Mouse (Mus musculus): ENCODE results near the gene Kat6b. TPM values are rescaled to one million over a fixed set of nuclear protein-coding genes. Genes with fewer than 3 reads are reported as not detected.
A peak's percentile ranks its signal among the peaks of the same experiment; 100 is the strongest.

The Kat6b gene
- polyA plus RNA-seq, 1 experiment from 2014 or later = 7.2 TPM

- Histone ChIP-seq H3K9me3 (replicated peaks; ENCODE audit: low read length) (no peaks in the 10 kb centered on the region), H3K27me3 (ENCODE audit: insufficient read depth, low read length) (no peaks in the 10 kb centered on the region), H3K36me3 (ENCODE audit: insufficient read depth, low read length) (no peaks in the 10 kb centered on the region), H3K9ac (ENCODE audit: low read depth, low read length) (peak overlapping the region; percentile 84), H3K4me1 (replicated peaks; ENCODE audit: insufficient read depth, low read length) (peaks cover 8% of the 10 kb centered on the region), H3K4me2 (ENCODE audit: low read length) (peak overlapping the region; percentile 58), H3K4me3 (replicated peaks; ENCODE audit: low read depth, low read length) (peak overlapping the region; percentile 59), H3K27ac (peak overlapping the region; percentile 97)
- WGBS = 2% methylated on average over 34 of the region's 38 CpGs
- ATAC-seq (replicated peaks; ENCODE audit: low FRiP score, low read depth) (peak; percentile 26), DNase-seq (ENCODE audit: low spot score) (peak; percentile 93)
- no peak for TF ChIP-seq CTCF (IDR thresholded peaks at IDR 0.05; ENCODE audit: low read depth)
Observed at GRCm38 (mm10) chr14:21501048-21501657, 19.9 kb downstream of the Kat6b start.

- WGBS = 44% methylated on average over 4 of the region's 4 CpGs
- DNase-seq (ENCODE audit: low spot score) (no peak), ATAC-seq (replicated peaks; ENCODE audit: low FRiP score, low read depth) (no peak)
- Histone ChIP-seq H3K27me3 (ENCODE audit: insufficient read depth, low read length) (no peaks in the 10 kb centered on the region), H3K27ac (no peak overlapping the region), H3K4me1 (replicated peaks; ENCODE audit: insufficient read depth, low read length) (peaks cover 5% of the 10 kb centered on the region; the same call in 1 of the 2 replicates), H3K4me3 (replicated peaks; ENCODE audit: low read depth, low read length) (no peak overlapping the region), H3K36me3 (ENCODE audit: insufficient read depth, low read length) (no peaks in the 10 kb centered on the region), H3K4me2 (ENCODE audit: low read length) (no peak overlapping the region), H3K9me3 (replicated peaks; ENCODE audit: low read length) (no peaks in the 10 kb centered on the region), H3K9ac (ENCODE audit: low read depth, low read length) (no peak overlapping the region)
- TF ChIP-seq CTCF (IDR thresholded peaks at IDR 0.05; ENCODE audit: low read depth) = no peak
Observed at GRCm38 (mm10) chr14:21505036-21505435, 23.8 kb downstream of the Kat6b start.

- Histone ChIP-seq H3K9me3 (replicated peaks; ENCODE audit: low read length) (no peaks in the 10 kb centered on the region), H3K4me2 (ENCODE audit: low read length) (no peak overlapping the region), H3K27ac (no peak overlapping the region), H3K27me3 (ENCODE audit: insufficient read depth, low read length) (no peaks in the 10 kb centered on the region), H3K4me3 (replicated peaks; ENCODE audit: low read depth, low read length) (no peak overlapping the region), H3K9ac (ENCODE audit: low read depth, low read length) (no peak overlapping the region), H3K4me1 (replicated peaks; ENCODE audit: insufficient read depth, low read length) (peaks cover 5% of the 10 kb centered on the region; the same call in 1 of the 2 replicates), H3K36me3 (ENCODE audit: insufficient read depth, low read length) (no peaks in the 10 kb centered on the region)
- DNase-seq (ENCODE audit: low spot score) = no peak
- 39% methylated on average over 5 of the region's 5 CpGs for WGBS
- TF ChIP-seq CTCF (IDR thresholded peaks at IDR 0.05; ENCODE audit: low read depth) = no peak
- ATAC-seq (replicated peaks; ENCODE audit: low FRiP score, low read depth) = no peak
Observed at GRCm38 (mm10) chr14:21507046-21507445, 25.8 kb downstream of the Kat6b start.

- no peaks in the 10 kb centered on the region for H3K27me3 ChIP-seq (ENCODE audit: insufficient read depth, low read length)
- H3K4me2 ChIP-seq (ENCODE audit: low read length) = no peak overlapping the region
- 0 out of 2 replicates have a peak, but pooled peaks cover 5% of the 10 kb centered on the region for H3K4me1 ChIP-seq (replicated peaks; ENCODE audit: insufficient read depth, low read length)
- 49% methylated on average over 3 of the region's 3 CpGs for WGBS
- ATAC-seq (replicated peaks; ENCODE audit: low FRiP score, low read depth) (no peak), DNase-seq (ENCODE audit: low spot score) (no peak)
- TF ChIP-seq CTCF (IDR thresholded peaks at IDR 0.05; ENCODE audit: low read depth) = no peak
- no peak overlapping the region for H3K9ac ChIP-seq (ENCODE audit: low read depth, low read length)
- no peaks in the 10 kb centered on the region for H3K9me3 ChIP-seq (replicated peaks; ENCODE audit: low read length)
- H3K36me3 ChIP-seq (ENCODE audit: insufficient read depth, low read length) = no peaks in the 10 kb centered on the region
- H3K27ac ChIP-seq = no peak overlapping the region
- H3K4me3 ChIP-seq (replicated peaks; ENCODE audit: low read depth, low read length) = no peak overlapping the region
Observed at GRCm38 (mm10) chr14:21509111-21509905, 28.1 kb downstream of the Kat6b start.

- H3K27ac ChIP-seq = no peak overlapping the region
- peaks cover 4% of the 10 kb centered on the region; the same call in 1 of the 2 replicates for H3K36me3 ChIP-seq (ENCODE audit: insufficient read depth, low read length)
- H3K9ac ChIP-seq (ENCODE audit: low read depth, low read length) = no peak overlapping the region
- DNase-seq (ENCODE audit: low spot score) (no peak), ATAC-seq (replicated peaks; ENCODE audit: low FRiP score, low read depth) (no peak)
- no peaks in the 10 kb centered on the region for H3K27me3 ChIP-seq (ENCODE audit: insufficient read depth, low read length)
- H3K4me2 ChIP-seq (ENCODE audit: low read length) = no peak overlapping the region
- 80% methylated on average over 6 of the region's 6 CpGs for WGBS
- no peaks in the 10 kb centered on the region for H3K9me3 ChIP-seq (replicated peaks; ENCODE audit: low read length)
- TF ChIP-seq CTCF (IDR thresholded peaks at IDR 0.05; ENCODE audit: low read depth) = no peak
- no peaks in the 10 kb centered on the region for H3K4me1 ChIP-seq (replicated peaks; ENCODE audit: insufficient read depth, low read length)
- no peak overlapping the region for H3K4me3 ChIP-seq (replicated peaks; ENCODE audit: low read depth, low read length)
Observed at GRCm38 (mm10) chr14:21511438-21511837, 30.2 kb downstream of the Kat6b start.

GRCm38 (mm10) chr14:21515505-21515904 is 34.3 kb downstream of the Kat6b start:
- no peak for DNase-seq (ENCODE audit: low spot score)
- Histone ChIP-seq H3K9me3 (replicated peaks; ENCODE audit: low read length) (no peaks in the 10 kb centered on the region), H3K4me2 (ENCODE audit: low read length) (no peak overlapping the region), H3K27me3 (ENCODE audit: insufficient read depth, low read length) (no peaks in the 10 kb centered on the region), H3K4me3 (replicated peaks; ENCODE audit: low read depth, low read length) (no peak overlapping the region), H3K9ac (ENCODE audit: low read depth, low read length) (no peak overlapping the region), H3K27ac (no peak overlapping the region), H3K4me1 (replicated peaks; ENCODE audit: insufficient read depth, low read length) (no peaks in the 10 kb centered on the region), H3K36me3 (ENCODE audit: insufficient read depth, low read length) (peaks cover 15% of the 10 kb centered on the region)
- 89% methylated on average over 5 of the region's 5 CpGs for WGBS
- no peak for TF ChIP-seq CTCF (IDR thresholded peaks at IDR 0.05; ENCODE audit: low read depth)
- ATAC-seq (replicated peaks; ENCODE audit: low FRiP score, low read depth) = no peak

Measured in kidney, postnatal 0 days (tissue).